Mouse (Mus musculus): Measurements from ENCODE around the gene Lad1. TPM values are rescaled to one million over a fixed set of nuclear protein-coding genes. Genes with fewer than 3 reads are reported as not detected.

Lad1 gene
- total and polyA plus RNA-seq, 2 experiments from 2014 or later: 0.64 to 1.9 TPM

DNA sequence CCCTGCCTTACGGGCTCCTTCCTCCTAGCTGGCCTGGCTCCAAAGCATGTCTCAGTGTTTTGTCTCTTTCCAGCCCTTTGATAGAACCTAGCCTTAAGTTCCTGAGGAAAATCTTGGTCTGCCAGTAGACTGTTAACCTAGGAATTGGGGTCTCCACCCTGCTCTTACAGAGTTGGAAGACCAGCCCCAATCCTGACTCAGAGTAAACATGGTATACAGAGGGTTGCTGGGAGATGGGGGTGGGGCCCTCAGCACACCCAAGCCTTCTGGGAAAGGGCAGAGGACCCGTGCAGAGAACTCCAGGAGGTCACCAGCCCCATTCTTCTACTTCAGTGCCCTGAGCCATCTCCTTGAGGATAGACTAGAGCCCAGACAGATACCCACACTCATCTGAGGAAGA, 5.8 kb upstream of the Lad1 start:
- no peak overlapping the region for H3K9ac ChIP-seq (replicated peaks; ENCODE audit: low read length, poor library complexity, severe bottlenecking)
- 29% methylated on average over 2 of the region's 2 CpGs for whole genome bisulfite sequencing
- no peaks in the 10 kb centered on the region for H3K9me3 ChIP-seq (ENCODE audit: low read length)
- no peaks in the 10 kb centered on the region for H3K36me3 ChIP-seq (ENCODE audit: insufficient read depth, low read length)
- ATAC-seq (ENCODE audit: low FRiP score): no peak
- no peaks in the 10 kb centered on the region for H3K4me1 ChIP-seq (ENCODE audit: insufficient read depth, low read length)
- no peak for DNase-seq (ENCODE audit: low spot score)
- H3K27me3 ChIP-seq (ENCODE audit: insufficient read depth, low read length): peaks cover 6% of the 10 kb centered on the region
- TF ChIP-seq CTCF (IDR thresholded peaks at IDR 0.05): no peak
- no peak overlapping the region for H3K4me2 ChIP-seq (ENCODE audit: low read depth, low read length, poor library complexity, severe bottlenecking)
- H3K27ac ChIP-seq (ENCODE audit: low read depth, low read length): no peak overlapping the region
- H3K4me3 ChIP-seq (ENCODE audit: low read depth, low read length): no peak overlapping the region

DNA sequence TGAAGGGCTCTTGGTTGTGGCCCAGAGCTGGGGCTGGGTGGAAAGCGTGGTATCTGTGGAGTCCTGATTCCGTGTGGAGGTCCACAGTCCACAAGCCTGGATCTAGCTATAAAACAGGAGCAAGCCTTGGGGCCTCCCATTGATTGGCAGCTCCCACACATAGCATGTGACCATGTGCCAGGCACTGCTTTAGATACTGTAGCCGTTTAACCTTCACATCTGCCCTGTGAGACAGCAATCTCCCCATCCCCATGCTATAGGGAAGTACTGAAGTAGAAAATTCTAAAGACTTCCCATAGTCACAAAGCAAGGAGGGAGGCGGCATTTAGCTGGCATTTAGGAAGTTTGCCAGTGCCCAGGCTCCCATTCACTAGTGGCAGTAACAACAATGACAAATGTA, 5.3 kb upstream of the Lad1 start:
- Histone ChIP-seq H3K9me3 (ENCODE audit: low read length) (no peaks in the 10 kb centered on the region), H3K4me1 (ENCODE audit: insufficient read depth, low read length) (no peaks in the 10 kb centered on the region), H3K27ac (ENCODE audit: low read depth, low read length) (no peak overlapping the region), H3K4me3 (ENCODE audit: low read depth, low read length) (no peak overlapping the region), H3K27me3 (ENCODE audit: insufficient read depth, low read length) (peaks cover 9% of the 10 kb centered on the region), H3K36me3 (ENCODE audit: insufficient read depth, low read length) (no peaks in the 10 kb centered on the region), H3K4me2 (ENCODE audit: low read depth, low read length, poor library complexity, severe bottlenecking) (no peak overlapping the region), H3K9ac (replicated peaks; ENCODE audit: low read length, poor library complexity, severe bottlenecking) (no peak overlapping the region)
- no peak for TF ChIP-seq CTCF (IDR thresholded peaks at IDR 0.05)
- ATAC-seq (ENCODE audit: low FRiP score) (no peak), DNase-seq (ENCODE audit: low spot score) (no peak)
- WGBS: 70% methylated on average over 4 of the region's 4 CpGs

DNA sequence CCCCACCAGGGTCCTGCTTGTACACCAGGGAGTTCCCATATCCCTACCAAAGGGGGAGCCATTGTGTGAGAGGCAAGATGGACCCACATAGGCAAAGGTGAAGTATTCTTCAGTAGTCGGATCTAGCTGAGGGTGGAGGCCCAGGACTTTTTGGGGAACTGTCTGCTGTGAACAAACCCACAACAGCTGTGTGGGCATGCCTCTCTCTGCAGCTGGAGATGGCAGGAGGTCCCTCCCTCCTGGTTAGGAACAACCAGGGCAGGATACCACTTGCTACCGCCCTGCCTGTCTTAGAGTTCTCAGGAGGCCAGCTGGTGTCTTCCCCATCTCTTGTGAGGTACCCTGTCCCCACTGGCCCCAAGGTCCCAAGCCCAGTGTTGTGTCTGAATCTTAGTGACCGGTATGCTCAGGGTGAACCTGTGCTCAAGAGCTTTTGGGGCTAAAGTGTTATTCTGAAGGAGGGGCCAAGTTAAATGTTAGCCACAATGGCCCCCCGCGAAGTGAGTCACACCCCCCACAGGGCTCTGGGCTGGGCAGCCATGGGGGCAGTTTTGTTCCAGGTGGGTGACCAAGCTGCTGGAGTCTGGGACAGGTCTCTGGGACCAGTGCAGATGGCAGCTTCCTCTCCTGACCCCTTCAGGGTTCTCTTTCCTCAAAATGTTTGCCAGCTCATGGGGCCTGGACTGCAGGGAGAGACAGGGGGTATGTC, 4.6 kb upstream of the Lad1 start:
- H3K27ac ChIP-seq (ENCODE audit: low read depth, low read length): no peak overlapping the region
- H3K4me2 ChIP-seq (ENCODE audit: low read depth, low read length, poor library complexity, severe bottlenecking): no peak overlapping the region
- DNase-seq (ENCODE audit: low spot score) (no peak), ATAC-seq (ENCODE audit: low FRiP score) (no peak)
- peaks cover 9% of the 10 kb centered on the region for H3K27me3 ChIP-seq (ENCODE audit: insufficient read depth, low read length)
- 85% methylated on average over 5 of the region's 5 CpGs for whole genome bisulfite sequencing
- no peak overlapping the region for H3K4me3 ChIP-seq (ENCODE audit: low read depth, low read length)
- no peak for TF ChIP-seq CTCF (IDR thresholded peaks at IDR 0.05)
- no peaks in the 10 kb centered on the region for H3K9me3 ChIP-seq (ENCODE audit: low read length)
- H3K4me1 ChIP-seq (ENCODE audit: insufficient read depth, low read length): no peaks in the 10 kb centered on the region
- H3K9ac ChIP-seq (replicated peaks; ENCODE audit: low read length, poor library complexity, severe bottlenecking): no peak overlapping the region
- no peaks in the 10 kb centered on the region for H3K36me3 ChIP-seq (ENCODE audit: insufficient read depth, low read length)

DNA sequence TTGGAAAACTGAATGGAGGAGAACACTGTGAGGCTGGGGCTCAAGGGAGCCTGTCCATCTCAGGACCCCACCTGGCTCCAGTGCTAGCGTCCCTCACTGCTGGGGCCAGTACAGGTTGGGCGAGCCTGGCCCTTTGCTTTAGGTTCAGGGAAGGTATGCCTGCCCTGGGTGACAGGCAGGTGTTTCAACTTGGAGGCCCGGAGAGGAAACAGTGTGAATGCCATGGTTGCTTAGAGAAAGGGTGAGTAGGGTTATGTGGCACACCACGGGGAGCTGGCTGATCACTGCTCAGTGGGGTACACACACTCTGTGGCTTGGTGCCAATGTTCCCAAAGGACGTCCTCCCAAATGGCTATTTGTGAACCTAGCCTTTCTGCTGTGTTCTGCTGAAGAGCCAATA, 3.9 kb upstream of the Lad1 start:
- no peaks in the 10 kb centered on the region for H3K36me3 ChIP-seq (ENCODE audit: insufficient read depth, low read length)
- TF ChIP-seq CTCF (IDR thresholded peaks at IDR 0.05): no peak
- WGBS: 82% methylated on average over 5 of the region's 5 CpGs
- DNase-seq (ENCODE audit: low spot score) (no peak), ATAC-seq (ENCODE audit: low FRiP score) (no peak)
- H3K9me3 ChIP-seq (ENCODE audit: low read length): no peaks in the 10 kb centered on the region
- H3K4me3 ChIP-seq (ENCODE audit: low read depth, low read length): no peak overlapping the region
- no peak overlapping the region for H3K9ac ChIP-seq (replicated peaks; ENCODE audit: low read length, poor library complexity, severe bottlenecking)
- H3K4me1 ChIP-seq (ENCODE audit: insufficient read depth, low read length): no peaks in the 10 kb centered on the region
- H3K27ac ChIP-seq (ENCODE audit: low read depth, low read length): no peak overlapping the region
- peaks cover 14% of the 10 kb centered on the region for H3K27me3 ChIP-seq (ENCODE audit: insufficient read depth, low read length)
- H3K4me2 ChIP-seq (ENCODE audit: low read depth, low read length, poor library complexity, severe bottlenecking): no peak overlapping the region

DNA sequence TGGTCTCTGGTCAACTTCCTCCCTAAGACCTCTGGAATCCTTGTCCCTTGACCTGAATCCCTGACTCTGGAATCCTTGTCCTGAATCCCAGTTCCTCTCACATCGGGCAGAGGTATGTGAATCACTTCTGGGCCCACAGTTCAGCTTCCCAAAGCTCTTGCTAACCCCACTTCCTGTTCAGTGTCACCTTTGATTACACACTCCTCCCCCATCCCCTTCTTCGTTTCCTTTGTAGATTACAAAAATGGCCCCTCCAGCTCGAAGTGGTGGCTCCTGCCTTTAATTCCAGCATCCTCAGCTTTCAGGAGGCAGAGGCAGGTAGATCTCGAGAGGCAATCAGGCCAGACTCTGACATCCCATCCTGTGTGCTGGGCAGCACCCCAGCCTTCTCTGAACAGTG, 803 bp upstream of the Lad1 start:
- Histone ChIP-seq H3K27me3 (ENCODE audit: insufficient read depth, low read length) (peaks cover 27% of the 10 kb centered on the region), H3K9ac (replicated peaks; ENCODE audit: low read length, poor library complexity, severe bottlenecking) (no peak overlapping the region), H3K4me1 (ENCODE audit: insufficient read depth, low read length) (no peaks in the 10 kb centered on the region), H3K4me2 (ENCODE audit: low read depth, low read length, poor library complexity, severe bottlenecking) (no peak overlapping the region), H3K27ac (ENCODE audit: low read depth, low read length) (no peak overlapping the region), H3K36me3 (ENCODE audit: insufficient read depth, low read length) (no peaks in the 10 kb centered on the region), H3K9me3 (ENCODE audit: low read length) (no peaks in the 10 kb centered on the region), H3K4me3 (ENCODE audit: low read depth, low read length) (no peak overlapping the region)
- no peak for TF ChIP-seq CTCF (IDR thresholded peaks at IDR 0.05)
- DNase-seq (ENCODE audit: low spot score) (no peak), ATAC-seq (ENCODE audit: low FRiP score) (no peak)
- 74% methylated on average over 4 of the region's 4 CpGs for WGBS

DNA sequence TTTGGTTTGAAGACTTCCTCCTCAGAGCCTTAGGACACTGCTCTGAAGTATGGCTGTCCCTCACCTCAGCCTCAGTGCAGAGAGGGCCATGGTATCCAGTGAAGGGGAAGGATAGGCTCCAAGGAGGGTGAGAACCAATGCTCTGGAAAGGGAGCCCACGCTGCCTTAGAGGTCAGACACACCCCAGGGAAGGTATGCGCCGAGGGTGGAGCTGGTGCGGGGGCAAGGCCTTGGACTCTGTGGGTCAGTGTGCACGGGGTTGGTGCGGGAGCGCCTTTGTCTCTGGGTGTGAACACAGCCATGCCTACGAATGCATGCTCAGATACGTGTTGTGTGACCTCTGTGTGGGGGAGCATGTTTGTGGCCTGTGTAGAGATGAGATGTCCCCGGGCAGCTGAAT, 1.7 kb downstream of the Lad1 start:
- Histone ChIP-seq H3K4me1 (ENCODE audit: insufficient read depth, low read length) (no peaks in the 10 kb centered on the region), H3K27me3 (ENCODE audit: insufficient read depth, low read length) (peaks cover 27% of the 10 kb centered on the region), H3K36me3 (ENCODE audit: insufficient read depth, low read length) (no peaks in the 10 kb centered on the region), H3K9ac (replicated peaks; ENCODE audit: low read length, poor library complexity, severe bottlenecking) (no peak overlapping the region), H3K4me2 (ENCODE audit: low read depth, low read length, poor library complexity, severe bottlenecking) (no peak overlapping the region), H3K9me3 (ENCODE audit: low read length) (no peaks in the 10 kb centered on the region), H3K27ac (ENCODE audit: low read depth, low read length) (no peak overlapping the region), H3K4me3 (ENCODE audit: low read depth, low read length) (no peak overlapping the region)
- DNase-seq (ENCODE audit: low spot score): no peak
- 91% methylated on average over 10 of the region's 10 CpGs for WGBS
- no peak for ATAC-seq (ENCODE audit: low FRiP score)
- TF ChIP-seq CTCF (IDR thresholded peaks at IDR 0.05): no peak
